Mouse (Mus musculus): ENCODE measurements around the gene Apobec2.

The Apobec2 gene

DNA sequence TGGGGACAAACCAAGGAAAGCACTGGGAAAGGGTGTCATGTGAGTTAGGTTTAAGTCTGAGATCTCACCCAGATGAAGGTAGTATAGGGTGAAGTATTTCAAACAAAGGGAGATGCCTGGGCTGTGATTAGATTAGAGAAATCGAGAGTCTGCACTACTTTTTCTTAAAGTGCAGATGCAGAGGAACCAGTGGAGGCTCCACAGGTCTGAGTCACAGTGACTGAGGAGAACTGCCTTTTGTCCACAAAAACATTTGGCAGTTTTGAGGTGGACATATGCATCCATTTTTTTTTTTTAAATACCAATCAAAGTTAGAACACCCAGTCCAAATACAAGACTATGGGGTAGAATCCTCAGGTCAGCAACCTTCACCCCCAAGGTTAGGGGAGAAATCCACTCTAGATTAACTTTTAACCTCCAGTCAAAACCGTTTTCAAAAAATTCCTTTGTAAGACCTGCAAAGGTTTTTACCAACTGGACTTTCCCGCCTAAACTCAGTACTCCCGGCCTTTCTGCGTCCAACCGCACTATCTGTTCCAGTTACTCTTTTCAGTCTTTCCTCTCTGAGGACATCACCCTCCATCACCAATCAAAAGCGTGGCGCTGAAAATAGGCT, 24.7 kb downstream of the Apobec2 start:
- no peak for DNase-seq

DNA sequence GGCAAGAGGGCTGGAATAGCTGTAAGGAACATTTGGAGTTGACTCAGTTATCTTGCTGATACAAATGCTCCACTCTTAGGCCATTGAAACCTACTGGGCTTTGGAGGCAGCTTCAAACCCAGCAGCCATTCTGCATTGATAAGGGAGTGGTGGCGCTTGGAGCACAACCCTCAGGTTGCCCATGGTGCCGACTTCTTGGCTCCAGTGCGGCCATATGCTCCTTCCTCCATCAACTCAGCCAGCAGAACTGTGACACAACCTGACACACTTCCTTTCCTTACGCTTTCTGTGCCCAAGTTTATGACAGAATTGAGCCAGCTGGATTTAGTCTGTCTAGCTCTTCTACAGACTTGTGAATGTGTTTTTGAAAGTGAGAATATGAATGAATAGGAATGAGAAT, 25.6 kb downstream of the Apobec2 start:
- no peak for DNase-seq

DNA sequence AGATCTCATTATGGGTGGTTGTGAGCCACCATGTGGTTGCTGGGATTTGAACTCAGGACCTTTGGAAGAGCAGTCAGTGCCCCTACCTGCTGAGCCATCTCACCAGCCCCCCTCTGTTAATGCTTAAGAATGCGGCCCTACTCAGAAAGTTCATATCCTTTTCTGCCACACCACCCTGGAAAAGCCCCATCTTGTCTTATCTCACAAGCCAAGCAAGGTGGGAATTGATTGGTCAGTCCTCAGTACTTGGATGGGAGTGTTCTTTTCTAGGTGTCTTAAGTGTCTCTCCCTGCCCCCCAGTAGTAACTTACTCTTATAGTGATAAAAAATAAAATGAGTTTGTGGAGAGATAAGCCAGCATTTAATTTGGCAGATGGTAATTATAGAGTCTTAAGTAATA, 28.0 kb downstream of the Apobec2 start:
- DNase-seq = no peak

DNA sequence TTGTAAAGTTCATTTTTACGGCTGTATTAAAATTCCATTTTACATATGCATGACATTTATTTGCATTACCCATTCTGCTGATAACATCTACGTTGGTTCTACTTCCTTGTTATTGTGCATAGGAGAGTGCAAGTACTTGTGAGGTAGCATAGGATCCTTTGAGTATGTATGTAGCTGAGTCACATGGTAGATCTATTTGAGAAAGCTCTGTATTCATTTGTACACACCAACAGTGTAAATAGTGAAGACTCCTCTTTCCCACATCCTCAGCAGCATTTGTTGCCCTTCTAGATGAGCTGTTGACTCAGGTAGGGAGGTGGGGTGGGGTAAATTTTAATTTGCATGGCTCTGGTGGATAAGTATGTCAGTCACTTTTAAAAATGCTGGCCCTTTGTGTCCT, 28.9 kb downstream of the Apobec2 start:
- DNase-seq = no peak

DNA sequence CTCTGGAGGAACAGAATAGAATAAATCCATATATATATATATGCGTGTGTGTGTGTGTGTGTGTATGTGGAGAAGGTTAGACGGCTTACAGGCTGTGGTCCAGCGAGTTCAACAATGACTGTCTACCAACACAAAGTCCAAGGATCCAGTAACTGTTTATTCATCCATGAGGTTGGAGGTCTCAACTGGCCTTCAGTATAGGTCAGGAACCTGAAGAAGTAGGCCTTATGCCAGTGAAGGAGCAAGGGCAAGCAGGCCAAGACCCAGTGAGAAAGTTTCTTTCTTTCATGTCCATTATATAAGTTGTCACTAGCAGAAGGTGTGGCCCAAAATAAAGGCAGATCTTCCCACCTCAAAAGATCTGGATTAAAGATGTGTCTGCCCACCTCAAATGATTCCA, 30.0 kb downstream of the Apobec2 start:
- no peak for DNase-seq

DNA sequence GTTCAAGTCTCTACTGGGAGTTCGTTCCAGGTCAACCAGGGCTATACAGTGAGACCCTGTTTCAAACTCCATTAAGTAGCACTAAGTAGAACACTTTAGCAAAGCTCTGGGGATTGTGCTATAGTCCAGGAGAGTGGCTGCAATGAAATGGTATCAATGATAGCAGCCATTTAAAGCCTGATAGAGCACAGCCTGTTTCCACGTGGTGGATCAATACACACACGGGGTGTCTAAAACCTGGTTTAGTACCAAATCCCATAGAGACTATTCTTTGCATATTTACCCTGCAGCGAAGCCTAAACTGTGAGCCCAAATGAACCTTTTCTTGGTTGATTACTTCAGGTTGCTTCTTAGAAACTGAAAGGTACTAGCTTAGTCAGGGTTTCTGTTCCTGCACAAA, 31.0 kb downstream of the Apobec2 start:
- DNase-seq = no peak

DNA sequence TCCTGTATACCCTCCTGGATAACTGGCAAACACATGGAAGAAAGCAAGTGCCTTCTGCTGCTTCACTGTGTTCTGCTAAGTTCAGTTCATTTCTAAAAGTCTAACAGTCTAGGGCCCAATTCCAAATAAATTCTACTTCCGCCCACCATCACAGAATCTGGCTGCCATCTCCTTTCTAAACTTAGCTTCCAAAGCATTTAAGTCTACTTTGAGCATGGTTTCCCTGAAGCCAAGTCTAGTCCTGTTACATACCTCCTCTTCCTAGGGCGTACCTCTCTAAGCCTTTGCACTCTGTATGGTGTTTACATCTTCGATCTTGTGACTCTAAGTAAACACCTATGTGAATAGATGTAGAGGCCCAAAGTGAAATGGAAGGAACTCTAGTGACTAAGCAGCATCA, 40.1 kb downstream of the Apobec2 start:
- DNase-seq = no peak

DNA sequence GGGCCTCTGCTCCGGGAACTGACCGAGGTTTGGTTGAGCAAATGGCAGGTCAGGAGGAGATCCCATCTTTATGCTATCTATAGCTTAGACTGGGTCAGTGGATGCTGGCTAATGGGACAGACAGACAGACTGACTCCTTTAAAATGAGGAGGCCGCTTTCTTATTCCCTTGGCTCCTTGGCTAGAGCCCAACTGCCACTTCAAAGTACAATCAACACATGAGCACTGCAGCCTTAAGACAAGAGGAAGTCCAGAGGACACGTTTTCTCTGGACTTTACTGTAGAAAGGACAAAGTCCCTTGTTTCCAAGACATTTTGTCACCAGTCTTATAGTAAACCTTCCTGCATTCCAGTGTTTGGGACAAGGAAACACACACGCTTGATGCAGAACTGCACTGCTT, 41.3 kb downstream of the Apobec2 start:
- DNase-seq = no peak

DNA sequence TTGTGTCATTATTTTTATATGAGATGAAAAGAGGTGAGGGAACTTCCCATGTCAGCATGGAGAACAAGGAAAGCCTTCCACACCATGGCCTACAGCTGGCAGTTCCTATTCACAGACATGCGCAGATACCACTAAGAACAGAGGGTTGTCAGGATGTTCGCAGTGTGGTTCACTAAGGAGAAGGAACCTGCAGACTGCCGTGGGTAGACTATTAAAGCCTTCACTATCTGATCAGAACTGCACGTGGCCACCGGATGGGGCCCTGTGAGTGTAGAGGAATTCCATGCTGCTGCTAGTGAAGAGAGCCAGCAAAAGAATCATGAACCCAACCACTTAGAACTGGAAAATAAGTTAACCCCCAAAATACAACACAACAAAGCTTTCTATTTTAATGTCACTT, 43.3 kb downstream of the Apobec2 start:
- no peak for DNase-seq

DNA sequence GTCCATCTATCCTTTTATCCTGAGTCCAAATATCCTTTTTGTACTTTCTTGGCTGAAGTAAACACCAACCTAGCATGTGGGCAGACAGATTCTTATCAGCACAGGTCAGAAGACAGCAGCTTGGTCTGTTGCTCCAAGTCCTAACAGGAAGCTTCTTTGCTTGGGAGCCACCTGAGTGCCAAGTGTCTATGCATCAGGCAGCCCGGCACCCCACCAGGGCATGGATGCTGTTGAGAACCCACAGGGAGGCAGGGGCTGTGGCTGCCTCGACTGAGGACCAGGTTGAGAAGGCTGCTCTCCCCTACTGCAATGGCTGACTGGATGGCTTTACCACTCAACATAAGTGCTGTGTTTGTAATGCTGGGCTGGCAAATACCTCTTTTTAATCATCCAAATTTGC, 44.1 kb downstream of the Apobec2 start:
- no peak for DNase-seq

DNA sequence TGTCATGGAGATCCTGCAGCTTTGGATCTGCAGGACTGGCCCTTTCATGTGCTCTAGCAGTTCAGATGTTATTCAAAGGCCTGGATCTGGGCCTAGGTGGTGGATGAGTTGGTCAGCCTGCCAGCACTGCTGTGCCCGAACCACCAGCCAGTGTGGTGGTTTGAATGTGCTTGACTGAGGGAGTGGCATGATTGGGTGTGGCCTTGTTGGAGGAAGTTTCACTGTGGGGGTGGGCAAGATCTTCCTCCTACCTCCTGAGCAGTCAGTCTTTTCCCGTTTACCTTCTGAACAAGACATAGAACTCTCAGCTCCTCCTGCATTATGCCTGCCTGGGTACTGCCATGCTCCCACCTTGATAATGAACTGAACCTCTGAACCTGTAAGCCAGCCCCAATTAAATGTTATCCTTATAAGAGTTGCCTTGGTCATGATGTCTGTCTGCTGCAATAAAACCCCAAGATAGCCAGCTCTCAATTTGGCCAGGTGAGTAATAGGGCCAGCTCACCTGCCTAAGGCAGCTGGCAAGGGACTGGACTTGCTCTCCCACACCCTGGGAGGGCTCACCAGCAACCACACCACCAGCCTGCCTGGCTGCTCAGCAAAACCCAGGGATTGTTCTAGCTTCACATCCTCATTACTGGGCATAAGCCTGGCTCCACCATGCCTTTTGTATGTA, 46.8 kb downstream of the Apobec2 start:
- DNase-seq = no peak

DNA sequence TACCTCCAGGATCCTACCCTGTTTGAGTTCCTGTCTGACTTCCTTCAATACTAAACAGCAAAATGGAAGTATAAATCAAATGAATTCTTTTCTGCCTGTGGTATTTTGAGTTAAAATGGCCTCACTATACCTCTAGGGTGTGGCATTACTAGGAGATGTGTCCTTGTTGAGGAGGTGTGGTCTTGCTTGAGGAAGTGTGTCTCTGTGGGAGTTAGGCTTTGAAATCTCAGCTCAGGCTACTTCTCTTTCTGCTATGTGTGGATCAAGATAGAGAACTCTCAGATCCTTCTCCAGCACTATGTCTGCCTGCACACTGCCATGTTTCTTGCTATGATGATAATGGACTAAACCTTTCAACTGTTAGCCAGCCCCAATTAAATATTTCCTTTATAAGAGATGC, 53.7 kb downstream of the Apobec2 start:
- no peak for DNase-seq

DNA sequence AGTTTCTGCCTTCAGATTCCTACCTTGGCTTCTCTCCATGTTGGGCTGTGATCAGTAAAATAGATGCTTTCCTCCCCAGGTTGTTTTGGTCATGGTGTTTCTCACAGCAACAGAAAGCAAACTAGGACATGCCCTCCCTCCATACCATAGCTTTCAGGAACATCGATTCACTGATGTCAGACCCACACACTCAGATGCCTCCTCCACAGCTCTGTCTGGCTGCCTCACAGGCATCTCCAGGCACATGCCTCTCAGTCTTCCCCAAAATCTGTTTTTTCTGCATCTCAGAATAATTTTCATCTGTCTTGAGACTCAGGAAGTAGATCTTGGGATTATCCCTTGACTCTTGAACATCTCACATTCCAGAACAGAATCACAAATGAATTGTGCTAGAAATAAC, 56.6 kb downstream of the Apobec2 start:
- no peak for DNase-seq

DNA sequence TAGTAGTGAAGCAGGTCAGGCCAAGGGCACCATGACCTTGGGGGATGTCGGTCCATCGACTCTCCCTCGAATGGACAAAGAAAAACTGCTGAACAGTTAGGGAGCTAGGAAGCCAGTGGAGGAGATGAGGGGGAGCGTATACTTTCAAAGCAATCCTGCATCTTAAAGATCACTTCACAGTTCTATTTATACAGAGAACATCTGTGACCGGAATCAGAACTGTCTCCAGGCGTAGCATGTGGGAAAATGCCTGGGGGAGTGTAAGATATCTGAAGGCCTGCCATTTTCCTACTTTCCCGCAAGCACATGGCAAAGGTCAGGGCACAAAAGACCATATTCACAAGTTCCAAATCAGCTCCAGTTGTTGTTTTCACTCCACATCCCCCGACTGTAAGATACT, 59.7 kb downstream of the Apobec2 start:
- no peak for DNase-seq

DNA sequence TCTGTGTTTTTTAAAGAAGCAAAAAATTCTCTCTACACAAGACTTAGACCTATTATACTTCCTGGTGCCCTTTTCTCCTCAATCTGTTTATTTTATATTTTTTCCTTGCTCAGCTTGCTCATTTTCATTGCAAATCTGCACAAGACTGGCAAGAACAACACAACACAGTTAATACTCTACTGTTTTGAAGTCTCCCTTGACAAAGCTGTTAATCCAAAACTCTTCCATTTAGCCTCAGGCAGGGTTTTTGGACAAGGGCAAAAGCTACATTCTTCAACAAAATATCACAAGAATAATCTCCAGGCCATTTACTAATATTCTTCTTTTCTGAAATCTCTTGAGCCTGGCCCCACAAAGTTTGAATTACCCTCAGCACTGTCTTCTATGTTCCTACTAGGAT, 61.1 kb downstream of the Apobec2 start:
- DNase-seq = no peak
